In the genomic region with DNA sequence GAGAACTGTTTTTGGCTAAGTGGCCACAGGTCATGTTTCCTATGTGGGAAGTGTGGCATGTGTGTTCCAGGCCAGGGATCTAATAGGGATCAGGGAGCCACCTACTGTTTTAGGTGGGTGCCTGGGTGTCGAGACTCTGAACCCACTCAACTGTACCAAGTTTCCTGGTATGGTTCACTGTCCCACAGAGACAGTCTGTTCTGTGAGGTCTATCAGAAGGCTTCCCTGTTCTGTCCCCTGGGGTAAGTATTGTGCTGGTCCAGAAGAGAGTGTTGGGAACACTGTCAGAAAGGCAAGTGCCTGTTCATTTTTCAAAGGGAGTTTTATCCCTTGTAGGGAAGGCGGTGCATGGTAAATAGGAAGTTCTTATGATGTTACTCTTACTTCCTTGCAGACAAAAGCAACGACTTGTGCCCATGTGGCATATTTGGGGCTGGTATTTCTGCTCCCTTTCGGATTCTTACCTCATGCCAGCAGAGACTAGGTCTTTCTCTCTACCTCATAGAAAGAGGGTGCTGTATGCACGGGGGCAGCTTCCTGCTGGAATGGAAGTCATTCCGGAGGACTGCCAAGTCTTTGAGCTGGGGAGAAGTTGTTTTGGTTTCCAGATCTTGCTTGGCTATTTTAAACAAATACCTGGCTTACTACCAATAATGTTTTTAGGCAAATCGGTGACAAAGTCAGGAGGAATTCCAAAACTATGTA, we compare ENCODE assay signal across 15 mouse cellular contexts.
DNase-seq lines count a peak whose midpoint lies in the region.
"Had no signal": no experiment of that assay in that cellular context is flagged by ENCODE, and none has a peak within 500 bp of the region (broad histone marks: within the 10 kb centered on the region; RNA-seq: fewer than 3 reads in every experiment).

No protein-coding gene starts in this region.

- no peaks in the 10 kb centered on the region for H3K27me3 ChIP-seq in heart, embryonic 10.5 days (ENCODE audit: insufficient read depth, poor library complexity, severe bottlenecking)
- no peaks in the 10 kb centered on the region for H3K27me3 ChIP-seq in midbrain, embryonic 10.5 days (ENCODE audit: low read depth, poor library complexity, severe bottlenecking)
- H3K27me3 ChIP-seq: midbrain, embryonic 12.5 days; neural tube, embryonic 12.5 days had no signal

- no peaks in the 10 kb centered on the region for H3K36me3 ChIP-seq in heart, embryonic 10.5 days
- H3K36me3 ChIP-seq in midbrain, embryonic 10.5 days, result no peaks in the 10 kb centered on the region
- H3K36me3 ChIP-seq: midbrain, embryonic 12.5 days; neural tube, embryonic 12.5 days had no signal

- no peak overlapping the region for H3K27ac ChIP-seq in heart, embryonic 10.5 days
- H3K27ac ChIP-seq in midbrain, embryonic 10.5 days (replicated peaks), result no peak overlapping the region
- H3K27ac ChIP-seq: liver, embryonic 14.5 days; midbrain, embryonic 12.5 days; neural tube, embryonic 12.5 days had no signal

- no peaks in the 10 kb centered on the region for H3K4me1 ChIP-seq in heart, embryonic 10.5 days
- H3K4me1 ChIP-seq in midbrain, embryonic 10.5 days, result no peaks in the 10 kb centered on the region
- H3K4me1 ChIP-seq: midbrain, embryonic 12.5 days; neural tube, embryonic 12.5 days had no signal

- no peaks in the 10 kb centered on the region for H3K9me3 ChIP-seq in heart, embryonic 10.5 days
- H3K9me3 ChIP-seq in midbrain, embryonic 10.5 days (replicated peaks), result no peaks in the 10 kb centered on the region
- H3K9me3 ChIP-seq: midbrain, embryonic 12.5 days; neural tube, embryonic 12.5 days had no signal

- DNase-seq in heart, adult 8-10 months (ENCODE audit: low spot score), result peak; percentile 36
- DNase-seq in heart, embryonic 10.5 days (ENCODE audit: low spot score), result no peak
- DNase-seq in lung, postnatal 10 days, result peak; percentile 48
- no peak for DNase-seq in lung, postnatal 4 days
- DNase-seq in heart, postnatal 4 days, result peak; percentile 20
- no peak for DNase-seq in cerebellum, postnatal 14 days
- DNase-seq in midbrain, embryonic 10.5 days (ENCODE audit: low spot score), result no peak
- DNase-seq: adrenal gland, postnatal 14 days; cerebellum, postnatal 25 days; embryo, embryonic 11 days; kidney, postnatal 10 days; thymus, postnatal 4 days had no signal

- WGBS in heart, embryonic 10.5 days, result 78% methylated on average over 7 of the region's 7 CpGs
- 86% methylated on average over 7 of the region's 7 CpGs for WGBS in midbrain, embryonic 10.5 days

- H3K4me3 ChIP-seq in heart, embryonic 10.5 days, result no peak overlapping the region
- H3K4me3 ChIP-seq in midbrain, embryonic 10.5 days, result no peak overlapping the region
- H3K4me3 ChIP-seq: midbrain, embryonic 12.5 days; neural tube, embryonic 12.5 days had no signal

Comparison
In these comparisons a context has a peak if more than half of its experiments do, and no peak if none do; other contexts are left out.
1. DNase-seq: peak in heart, adult 8-10 months (single experiment), lung, postnatal 10 days (single experiment) and heart, postnatal 4 days (single experiment); none in heart, embryonic 10.5 days (single experiment), lung, postnatal 4 days (0 of 2), cerebellum, postnatal 14 days (0 of 2) and midbrain, embryonic 10.5 days (single experiment).